Mouse (Mus musculus) spleen, adult 2 months (tissue): Measurements from ENCODE around the gene Gabrg3.

ENCODE experiments used
- CTCF ChIP-seq: fragments of 200-500 bp; IDR thresholded peaks from 2 replicates; pipeline ENCODE4 v1.5.1; 2011; ENCODE audit warnings: mild to moderate bottlenecking, inconsistent platforms; ENCODE audit not compliant: insufficient read depth, insufficient read length, insufficient replicate concordance; ENCODE audit errors: extremely low read depth
- POLR2A ChIP-seq: fragments of 200-500 bp; IDR thresholded peaks from 2 replicates; pipeline ENCODE4 v1.6.1; 2011; ENCODE audit warnings: low read depth, low read length, inconsistent platforms

- TF ChIP-seq POLR2A (no peak), CTCF (no peak)
These were observed 349.0 kb downstream of the Gabrg3 start for GRCm38 (mm10) chr7:57037861-57038421.
